ENCODE assay signal across 8 mouse cellular contexts in the genomic region with DNA sequence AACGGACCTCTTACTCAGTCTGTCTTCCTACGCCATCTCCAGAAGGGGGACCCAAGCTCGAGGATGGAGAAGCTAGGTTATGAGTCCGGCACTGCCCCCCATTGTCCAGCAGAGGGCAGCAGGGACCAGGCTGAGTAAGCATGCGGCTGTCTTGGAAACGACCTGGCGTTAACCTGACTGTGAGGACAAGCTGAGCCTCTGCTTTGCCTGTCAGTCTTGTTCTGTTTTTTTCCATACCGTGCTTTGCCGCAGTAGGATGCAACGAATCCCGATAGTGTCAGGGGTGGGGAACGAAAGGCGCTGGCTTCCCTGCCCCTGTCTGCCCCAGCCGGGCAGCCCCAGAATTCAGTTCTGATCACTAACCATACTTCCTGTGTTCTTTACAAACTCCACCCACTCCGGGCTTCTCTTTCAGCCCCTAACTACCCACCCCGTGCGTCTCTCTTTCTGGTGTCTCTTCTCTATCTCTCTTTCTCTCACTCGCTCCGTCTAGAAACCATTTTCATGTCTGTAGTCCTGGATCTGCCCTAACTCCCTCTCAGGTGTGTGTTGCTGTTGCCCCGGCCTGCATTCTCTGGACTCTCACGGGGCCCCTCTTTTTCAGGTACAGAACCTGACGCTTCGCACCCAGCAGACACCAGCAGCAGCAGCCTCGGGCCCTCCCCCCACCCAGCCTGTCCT. TPM values are rescaled to one million over a fixed set of nuclear protein-coding genes. Genes with fewer than 3 reads are reported as not detected.
DNase-seq lines count a peak whose midpoint lies in the region; ATAC-seq and TF ChIP-seq lines count a peak whose summit lies in the region.

No protein-coding gene starts in this region.

- DNase-seq in gastrocnemius, adult 8-10 months (ENCODE audit: low spot score in 2 of 2): peak; percentile 78 to 85
- DNase-seq in induced T-regulatory cell, adult 2 months (ENCODE audit: low read depth): peak; percentile 97
- peak; percentile 83 to 97 for DNase-seq in left cerebral cortex, adult 9 months (ENCODE audit: low spot score in 2 of 2)
- DNase-seq in right cerebral cortex, postnatal 25 days: peak; percentile 88
- DNase-seq in urinary bladder, postnatal 4 days (ENCODE audit: low spot score in 2 of 2): peak; percentile 88 to 93

- H3K4me3 ChIP-seq in cortical plate, adult 2 months (ENCODE audit: insufficient read depth, low read length): no peak overlapping the region

- no peak for TF ChIP-seq POLR2A in cortical plate, adult 2 months (IDR thresholded peaks at IDR 0.05; ENCODE audit: extremely low read depth, insufficient read depth, low read length)

- peak; percentile 89 for ATAC-seq in activated CD4-positive, CD25-positive, alpha-beta regulatory T cell, adult 4 months
- peak; percentile 68 for ATAC-seq in megakaryocyte-erythroid progenitor cell, adult 5-6 weeks (replicated peaks; ENCODE audit: low FRiP score, low TSS enrichment, poor library complexity, severe bottlenecking)

- H3K27ac ChIP-seq in cortical plate, adult 2 months (ENCODE audit: insufficient read depth, low read length): no peak overlapping the region

- TF ChIP-seq CTCF in cortical plate, adult 2 months (IDR thresholded peaks at IDR 0.05; ENCODE audit: extremely low read depth, insufficient read depth, low read length): peak; percentile 100

- H3K4me1 ChIP-seq in cortical plate, adult 2 months (ENCODE audit: control insufficient read depth, insufficient read depth, low read length): peaks cover 8% of the 10 kb centered on the region

RNA-seq across cellular contexts. Expression of a gene that starts 43.6 kb away (rescaled TPM):
- not detected for polyA plus RNA-seq in activated CD4-positive, CD25-positive, alpha-beta regulatory T cell, adult 4 months (2017; shearing (Covaris generic))
- 0.21 and 0.35 TPM in 2 replicates for polyA plus RNA-seq in cortical plate, adult 2 months (2012; rRNA removed)
- total RNA-seq in gastrocnemius, adult 8-10 months (2022): not detected
- 0.31 TPM in 1 of 2 replicates, not detected in the other for total RNA-seq in megakaryocyte-erythroid progenitor cell, adult 5-6 weeks (2014; fragmentation: Nextera tagmentation)
- total RNA-seq in megakaryocyte-erythroid progenitor cell, adult 5-6 weeks (2017): not detected in 2 replicates

RNA-seq across cellular contexts. Expression of a gene that starts 57.1 kb away (rescaled TPM):
- polyA plus RNA-seq in activated CD4-positive, CD25-positive, alpha-beta regulatory T cell, adult 4 months (2017; shearing (Covaris generic)): 10 to 100 TPM; 12.2 to 14.2 TPM
- 88.5 and 92.4 TPM in 2 replicates for polyA plus RNA-seq in cortical plate, adult 2 months (2012; rRNA removed)
- 10 to 100 TPM; 12.3 to 18.1 (median 14.6) TPM for total RNA-seq in gastrocnemius, adult 8-10 months (2022)
- 56.5 and 63.9 TPM in 2 replicates for total RNA-seq in megakaryocyte-erythroid progenitor cell, adult 5-6 weeks (2014; fragmentation: Nextera tagmentation)
- 14.5 and 18.1 TPM in 2 replicates for total RNA-seq in megakaryocyte-erythroid progenitor cell, adult 5-6 weeks (2017)
